Mouse (Mus musculus) liver, adult 2 months (tissue): Measurements from ENCODE around the gene Cntnap1. TPM values are rescaled to one million over a fixed set of nuclear protein-coding genes. Genes with fewer than 3 reads are reported as not detected.

Experiments
- DNase-seq: peaks from one replicate; pipeline ENCODE4 v3.0.0-alpha.2; 2011; ENCODE audit warnings: low read depth, low spot score; ENCODE audit errors: extremely low read depth
- H3K27ac ChIP-seq: fragments of 200-500 bp; replicated peaks from 2 replicates; pipeline ENCODE4 v1.5.1; 2012; ENCODE audit warnings: low read depth, mild to moderate bottlenecking, control low read depth, inconsistent platforms, low read length; ENCODE audit not compliant: insufficient read depth
- H3K27me3 ChIP-seq: fragments of 200-500 bp; 2 replicates; pipeline ENCODE4 v1.6.1; 2012; ENCODE audit warnings: mild to moderate bottlenecking, moderate library complexity, low read length, inconsistent platforms; ENCODE audit not compliant: control insufficient read depth, insufficient read depth
- H3K36me3 ChIP-seq: fragments of 200-500 bp; 2 replicates; pipeline ENCODE4 v1.6.1; 2012; ENCODE audit warnings: low read length, inconsistent platforms; ENCODE audit not compliant: control insufficient read depth, insufficient read depth
- H3K4me1 ChIP-seq: fragments of 200-500 bp; 2 replicates; pipeline ENCODE4 v1.6.1; 2011; ENCODE audit warnings: low read length; ENCODE audit not compliant: control insufficient read depth, insufficient read depth
- H3K4me3 ChIP-seq: fragments of 200-500 bp; 2 replicates; pipeline ENCODE4 v1.5.1; 2011; ENCODE audit warnings: low read depth, mild to moderate bottlenecking, control low read depth, low read length, moderate library complexity; ENCODE audit not compliant: insufficient read depth
- H3K79me2 ChIP-seq: fragments of 200-500 bp; 2 replicates; pipeline ENCODE4 v1.6.1; 2012; ENCODE audit warnings: inconsistent platforms, mild to moderate bottlenecking, low read length, moderate library complexity; ENCODE audit not compliant: control insufficient read depth, insufficient read depth
- H3K9ac ChIP-seq: fragments of 200-500 bp; 2 replicates; pipeline ENCODE4 v1.6.1; 2012; ENCODE audit warnings: low read depth, mild to moderate bottlenecking, control low read depth, inconsistent platforms, low read length
- CTCF ChIP-seq: fragments of 200-500 bp; IDR thresholded peaks from 2 replicates; pipeline ENCODE4 v1.5.1; 2011; ENCODE audit warnings: low read depth, low read length, control low read depth
- POLR2A ChIP-seq: fragments of 200-500 bp; IDR thresholded peaks from 2 replicates; pipeline ENCODE4 v1.6.1; 2011; ENCODE audit warnings: low read length, control low read depth; ENCODE audit not compliant: insufficient read depth; ENCODE audit errors: extremely low read depth
- WGBS: fragments of 180-500 bp; shearing (Covaris S2); methylation state at CpG from one replicate; pipeline ENCODE4 v1.1.7; 2018; 5-methylcytosine and 5-hydroxymethylcytosine counted together
- polyA plus RNA-seq: library from polyadenylated mRNA; depleted of rRNA; stranded (reverse); fragments of >200 nt; gene quantifications from 2 replicates; pipeline ENCODE4 v1.2.3, GENCODE M21; 2012
- total RNA-seq: library from RNA; depleted of rRNA; stranded (reverse); fragments of >200 nt; gene quantifications from 2 replicates; pipeline ENCODE4 v1.2.3, GENCODE M21; 2014

The Cntnap1 gene
- total and polyA plus RNA-seq, 2 experiments: 0.46 to 0.88 TPM

- H3K4me3 ChIP-seq: no peak overlapping the region
- TF ChIP-seq CTCF (no peak), POLR2A (no peak)
- H3K27me3 ChIP-seq: no peaks in the 10 kb centered on the region
- no peak overlapping the region for H3K27ac ChIP-seq
- H3K9ac ChIP-seq: no peak overlapping the region
- DNase-seq: no peak
- H3K79me2 ChIP-seq: no peaks in the 10 kb centered on the region
- WGBS: 74% methylated on average over 8 of the region's 8 CpGs
- no peaks in the 10 kb centered on the region for H3K4me1 ChIP-seq
- peaks cover 2% of the 10 kb centered on the region; the same call in 1 of the 2 replicates for H3K36me3 ChIP-seq
Observed at GRCm38 (mm10) chr11:101190181-101190912, 20.0 kb downstream of the Cntnap1 start.

GRCm38 (mm10) chr11:101190913-101191907 lies 20.9 kb downstream of the Cntnap1 start:
- 88% methylated on average over 17 of the region's 17 CpGs for WGBS
- no peak for DNase-seq
- no peaks in the 10 kb centered on the region for H3K4me1 ChIP-seq

GRCm38 (mm10) chr11:101191919-101192470 lies 21.7 kb downstream of the Cntnap1 start:
- Histone ChIP-seq H3K27ac (no peak overlapping the region), H3K4me1 (no peaks in the 10 kb centered on the region), H3K79me2 (no peaks in the 10 kb centered on the region), H3K27me3 (no peaks in the 10 kb centered on the region), H3K36me3 (peaks cover 4% of the 10 kb centered on the region), H3K9ac (no peak overlapping the region), H3K4me3 (no peak overlapping the region)
- 83% methylated on average over 4 of the region's 4 CpGs for WGBS
- DNase-seq: no peak
- TF ChIP-seq CTCF: no peak
- TF ChIP-seq POLR2A: no peak

More at GRCm38 (mm10) chr11:101190913-101191907, 20.9 kb downstream of the Cntnap1 start:
- TF ChIP-seq CTCF: no peak
- TF ChIP-seq POLR2A: no peak
- Histone ChIP-seq H3K27me3 (no peaks in the 10 kb centered on the region), H3K79me2 (no peaks in the 10 kb centered on the region), H3K27ac (no peak overlapping the region), H3K4me3 (no peak overlapping the region), H3K9ac (no peak overlapping the region), H3K36me3 (peaks cover 2% of the 10 kb centered on the region; the same call in 1 of the 2 replicates)

GRCm38 (mm10) chr11:101192646-101193045 lies 22.3 kb downstream of the Cntnap1 start:
- no peak for DNase-seq
- WGBS: 89% methylated on average over 6 of the region's 6 CpGs
- H3K79me2 ChIP-seq: no peaks in the 10 kb centered on the region
- no peak overlapping the region for H3K9ac ChIP-seq
- no peak overlapping the region for H3K4me3 ChIP-seq
- TF ChIP-seq POLR2A (no peak), CTCF (no peak)
- H3K4me1 ChIP-seq: no peaks in the 10 kb centered on the region
- no peaks in the 10 kb centered on the region for H3K27me3 ChIP-seq
- no peak overlapping the region for H3K27ac ChIP-seq
- peaks cover 4% of the 10 kb centered on the region for H3K36me3 ChIP-seq

- Histone ChIP-seq H3K36me3 (peaks cover 5% of the 10 kb centered on the region), H3K79me2 (no peaks in the 10 kb centered on the region), H3K9ac (no peak overlapping the region), H3K27ac (no peak overlapping the region), H3K27me3 (no peaks in the 10 kb centered on the region), H3K4me3 (no peak overlapping the region), H3K4me1 (no peaks in the 10 kb centered on the region)
- TF ChIP-seq CTCF (no peak), POLR2A (no peak)
- no peak for DNase-seq
- WGBS: 96% methylated on average over 7 of the region's 7 CpGs
Observed at GRCm38 (mm10) chr11:101193076-101193475, 22.8 kb downstream of the Cntnap1 start.
